Mouse (Mus musculus) hindbrain, embryonic 14.5 days (tissue): ENCODE data around the gene Kcnj14. TPM values are rescaled to one million over a fixed set of nuclear protein-coding genes. Genes with fewer than 3 reads are reported as not detected.
A peak's percentile ranks its signal among the peaks of the same experiment; 100 is the strongest.

Experiments used
- ATAC-seq: fragments of 200-750 bp; cut with Nextera tagmentation; 2 replicates; pipeline ENCODE4 v1.8.0; 2017; ENCODE audit warnings: moderate number of reproducible peaks, mild to moderate bottlenecking, moderate TSS enrichment, moderate library complexity; ENCODE audit not compliant: low FRiP score
- DNase-seq: peaks from one replicate; pipeline ENCODE4 v3.0.0-alpha.2; 2015; ENCODE audit warnings: low spot score
- H3K27ac ChIP-seq: fragments of 300-500 bp; sonication (generic); 2 replicates; pipeline ENCODE4 v1.5.1; 2014; ENCODE audit warnings: mild to moderate bottlenecking, moderate library complexity
- H3K27me3 ChIP-seq: fragments of 300-500 bp; sonication (generic); 2 replicates; pipeline ENCODE4 v1.6.1; 2014; ENCODE audit warnings: mild to moderate bottlenecking, low read length, mixed read lengths; ENCODE audit not compliant: control insufficient read depth, insufficient read depth
- H3K36me3 ChIP-seq: fragments of 300-500 bp; sonication (generic); replicated peaks from 2 replicates; pipeline ENCODE4 v1.6.1; 2014; ENCODE audit not compliant: control insufficient read depth, insufficient read depth
- H3K4me1 ChIP-seq: fragments of 300-500 bp; sonication (generic); replicated peaks from 2 replicates; pipeline ENCODE4 v1.6.1; 2014; ENCODE audit warnings: antibody characterized with exemption, low read length, mixed read lengths; ENCODE audit not compliant: control insufficient read depth, insufficient read depth
- H3K4me2 ChIP-seq: fragments of 300-500 bp; sonication (generic); replicated peaks from 2 replicates; pipeline ENCODE4 v1.6.1; 2014; ENCODE audit warnings: mild to moderate bottlenecking, moderate library complexity
- H3K4me3 ChIP-seq: fragments of 300-500 bp; sonication (generic); replicated peaks from 2 replicates; pipeline ENCODE4 v1.5.1; 2014; ENCODE audit warnings: mild to moderate bottlenecking, low read length
- H3K9ac ChIP-seq: fragments of 300-500 bp; sonication (generic); 2 replicates; pipeline ENCODE4 v1.6.1; 2014
- H3K9me3 ChIP-seq: fragments of 300-500 bp; sonication (generic); 2 replicates; pipeline ENCODE4 v1.6.1; 2016; ENCODE audit warnings: low read length; ENCODE audit not compliant: control insufficient read depth
- WGBS: fragments of 180-500 bp; shearing (Covaris S2); extraction: QIAGEN DNeasy Blood & Tissue Kit; methylation state at CpG from one replicate; pipeline ENCODE4 v1.1.7; 2014; 5-methylcytosine and 5-hydroxymethylcytosine counted together
- polyA plus RNA-seq: library from polyadenylated mRNA; unstranded; fragments of >200 nt; fragmentation: Nextera tagmentation; extraction: Ambion mirVana; gene quantifications from 2 replicates; pipeline ENCODE4 v1.2.1, GENCODE M21; 2014

Gene Kcnj14
- 1.3 TPM in 2 replicates for polyA plus RNA-seq

DNA sequence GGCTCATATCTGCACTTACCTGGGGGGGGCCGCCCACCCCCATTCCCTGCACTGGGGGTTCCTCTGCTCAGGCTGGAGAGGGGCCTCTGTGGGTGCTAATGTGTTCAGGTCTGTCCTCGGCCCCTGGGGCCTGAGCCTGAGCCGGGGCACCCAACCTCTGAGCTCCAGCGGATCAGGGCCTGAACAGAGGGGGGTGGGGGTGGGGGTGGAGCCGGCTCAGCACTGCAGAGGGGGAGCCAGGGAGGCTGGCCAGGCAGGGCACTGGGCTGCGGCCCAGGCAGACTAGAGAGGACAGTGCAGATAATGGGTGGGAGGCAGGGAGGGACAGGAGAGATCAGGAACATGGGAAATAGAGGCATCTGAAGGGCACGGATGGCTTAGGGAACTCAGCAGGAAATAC is at the start of gene Kcnj14:
Gene Kcnj14, minus strand, starts transcription at position 185 of the 400 bp plus-strand sequence.
- Histone ChIP-seq H3K9ac (no peak within 1 kb of the TSS), H3K4me3 (no peak within 1 kb of the TSS), H3K4me1 (peaks cover 1% of the 10 kb centered on the region; the same call in 1 of the 2 replicates), H3K36me3 (peaks cover 63% of the 10 kb centered on the region), H3K4me2 (no peak within 1 kb of the TSS), H3K27ac (no peak within 1 kb of the TSS), H3K27me3 (no peaks in the 10 kb centered on the region), H3K9me3 (no peaks in the 10 kb centered on the region)
- no peak for ATAC-seq
- no peak for DNase-seq
- 80% methylated on average over 7 of the region's 7 CpGs for WGBS

DNA sequence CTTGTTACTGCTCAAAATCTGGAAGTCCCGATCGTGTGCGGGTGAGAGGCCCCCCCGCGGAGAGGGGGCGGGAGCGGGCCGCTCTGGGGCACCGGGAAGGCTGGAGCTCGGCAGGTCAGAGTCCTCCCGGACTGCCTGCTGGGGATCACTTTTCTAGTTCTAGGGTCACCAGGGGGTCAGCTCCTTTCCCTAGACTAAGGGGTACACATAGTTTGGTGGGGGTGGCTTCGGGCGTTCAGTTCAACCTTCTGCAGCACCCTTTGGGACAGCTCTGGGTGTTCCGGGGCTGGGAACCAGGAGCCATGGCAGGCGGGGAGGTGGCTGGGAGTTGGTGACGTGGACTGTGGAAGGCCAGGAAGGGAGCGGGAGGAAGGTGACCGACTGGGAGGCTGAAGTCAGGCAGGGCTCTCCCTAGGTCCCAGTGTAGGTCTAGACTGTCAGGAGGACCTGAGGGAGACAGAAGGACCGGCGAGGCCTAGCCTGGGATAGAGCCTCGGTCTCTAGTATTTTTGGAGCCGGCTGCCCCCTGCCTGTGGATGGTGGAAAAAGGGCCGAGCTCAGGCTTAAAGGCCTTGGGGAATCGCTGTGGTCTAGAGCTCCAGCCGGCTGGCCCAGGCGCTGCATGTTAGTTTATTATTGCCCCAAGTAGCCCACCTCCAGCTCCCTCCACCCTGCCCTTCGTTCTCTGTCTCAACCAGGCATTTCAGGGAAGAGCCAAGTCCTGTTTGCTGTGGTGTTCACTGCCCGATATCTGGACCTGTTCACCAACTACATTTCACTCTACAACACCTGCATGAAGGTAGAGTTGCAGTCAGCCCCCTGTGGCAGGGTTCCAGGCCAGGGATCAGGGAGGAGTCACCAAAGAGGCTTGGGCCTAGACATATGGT is 48.7 kb upstream of the Kcnj14 start:
- peak overlapping the region; percentile 68 for H3K4me3 ChIP-seq
- ATAC-seq (peak; percentile 28), DNase-seq (peak; percentile 65)
- peaks cover 41% of the 10 kb centered on the region for H3K4me1 ChIP-seq
- H3K27me3 ChIP-seq, result no peaks in the 10 kb centered on the region
- H3K4me2 ChIP-seq, result peak overlapping the region; percentile 71
- H3K36me3 ChIP-seq, result peaks cover 41% of the 10 kb centered on the region
- H3K27ac ChIP-seq, result peak overlapping the region; percentile 80
- H3K9me3 ChIP-seq, result no peaks in the 10 kb centered on the region
- WGBS, result 3% methylated on average over 28 of the region's 28 CpGs
- peak overlapping the region; percentile 88 for H3K9ac ChIP-seq

DNA sequence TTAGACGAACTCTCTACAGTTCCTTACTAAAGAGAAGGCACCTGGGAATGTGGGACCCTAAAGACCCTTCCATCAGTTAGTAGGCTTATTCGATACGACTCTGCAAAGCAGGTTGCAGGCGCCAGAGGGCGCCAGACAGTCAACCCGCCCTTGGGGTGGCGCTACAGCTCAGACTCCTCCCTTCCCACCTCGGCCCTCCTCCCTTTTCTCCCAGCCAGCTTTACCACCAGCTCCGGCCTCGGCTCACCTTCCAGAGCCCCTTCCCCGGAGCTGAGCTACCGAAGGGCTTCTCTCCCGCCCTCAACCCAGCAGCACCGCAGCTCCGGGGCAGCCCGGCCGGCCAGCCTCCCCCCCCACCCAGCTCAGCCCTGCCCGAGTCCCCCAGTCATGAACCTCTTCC is 48.0 kb upstream of the Kcnj14 start, which contains the start of gene Kdelr1:
Gene Kdelr1, plus strand, starts transcription at position 149 of the 400 bp plus-strand sequence.
- H3K4me1 ChIP-seq, result peaks cover 48% of the 10 kb centered on the region
- peak; percentile 95 for DNase-seq

DNA sequence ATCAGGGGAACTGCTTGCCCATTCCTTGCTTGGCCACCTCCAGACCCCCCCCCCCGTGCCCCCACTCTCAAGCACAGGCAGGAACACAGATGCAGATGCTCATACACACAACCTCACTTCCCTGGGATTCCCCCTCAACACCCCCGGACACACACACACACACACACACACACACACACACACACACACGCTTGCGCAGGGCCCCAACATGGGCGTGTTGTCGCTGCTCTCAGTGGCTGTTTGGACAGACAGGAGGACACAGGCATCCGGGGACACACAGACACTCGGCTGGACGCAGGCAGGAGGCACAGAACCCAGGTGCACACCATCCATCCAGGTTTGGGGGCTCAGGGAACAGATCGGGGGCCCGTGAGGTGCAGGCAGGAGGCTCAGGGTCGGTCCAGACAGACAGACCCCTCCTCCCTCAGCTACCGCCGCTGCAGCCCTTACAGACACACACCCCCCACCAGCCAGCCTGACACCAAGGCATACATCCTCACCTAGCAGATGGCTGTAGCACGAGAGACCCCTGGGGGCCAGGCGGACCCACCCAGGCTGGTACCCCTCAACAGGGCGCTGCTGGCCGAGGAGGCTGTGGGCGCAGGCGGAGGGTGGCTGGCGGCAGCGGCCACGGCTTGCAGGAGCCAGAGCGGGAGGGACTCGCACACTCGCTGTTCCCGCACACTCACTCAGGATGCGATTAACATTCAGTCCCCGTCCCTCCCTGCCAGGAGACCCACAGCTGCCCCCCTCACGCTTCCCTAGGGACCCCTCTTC is 45.9 kb upstream of the Kcnj14 start:
- ATAC-seq (0 out of 2 replicates have a peak, but pooled peaks have one; percentile 2), DNase-seq (no peak)
- Histone ChIP-seq H3K4me3 (peak overlapping the region; percentile 43), H3K9ac (peak overlapping the region; percentile 77), H3K4me1 (peaks cover 52% of the 10 kb centered on the region), H3K27me3 (peaks cover 10% of the 10 kb centered on the region; the same call in 1 of the 2 replicates), H3K27ac (peak overlapping the region; percentile 57; the same call in 1 of the 2 replicates), H3K4me2 (peak overlapping the region; percentile 78), H3K36me3 (peaks cover 14% of the 10 kb centered on the region), H3K9me3 (no peaks in the 10 kb centered on the region)
- 1% methylated on average over 30 of the region's 30 CpGs for WGBS

More for the DNA sequence above, 48.0 kb upstream of the Kcnj14 start, which contains the start of gene Kdelr1:
- H3K9ac ChIP-seq, result peak within 1 kb of the TSS; percentile 88
- peaks cover 35% of the 10 kb centered on the region for H3K36me3 ChIP-seq
- H3K9me3 ChIP-seq, result no peaks in the 10 kb centered on the region
- 0 out of 2 replicates have a peak, but pooled peaks cover 2% of the 10 kb centered on the region for H3K27me3 ChIP-seq
- WGBS, result under 1% methylated on average over 18 of the region's 18 CpGs
- peak within 1 kb of the TSS; percentile 68 for H3K4me3 ChIP-seq
- ATAC-seq, result peak; percentile 63
- H3K27ac ChIP-seq, result peak within 1 kb of the TSS; percentile 80
- peak within 1 kb of the TSS; percentile 71 for H3K4me2 ChIP-seq

DNA sequence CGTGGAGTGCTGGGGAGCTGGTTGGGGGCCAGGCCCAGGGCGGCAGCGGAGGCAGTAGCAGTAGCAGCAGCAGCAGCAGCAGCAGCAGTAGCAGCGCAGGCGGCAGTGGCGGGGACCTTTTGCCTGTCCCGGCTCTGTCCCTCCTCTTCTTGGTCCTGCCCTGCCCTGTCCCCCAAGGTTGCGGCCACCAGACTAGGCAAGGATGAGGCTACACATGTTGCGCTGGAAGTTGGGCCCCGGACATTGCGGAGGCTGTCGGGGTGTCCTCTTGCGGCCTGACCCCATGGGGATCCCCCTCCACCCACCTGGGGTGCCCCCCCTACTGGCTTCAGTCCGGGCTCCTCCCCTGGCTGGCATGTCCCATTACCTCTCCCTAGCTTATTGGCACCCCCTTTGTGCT is 45.2 kb upstream of the Kcnj14 start:
- peaks cover 8% of the 10 kb centered on the region for H3K36me3 ChIP-seq
- peak overlapping the region; percentile 57; the same call in 1 of the 2 replicates for H3K27ac ChIP-seq
- no peaks in the 10 kb centered on the region for H3K9me3 ChIP-seq
- H3K27me3 ChIP-seq, result peaks cover 10% of the 10 kb centered on the region; the same call in 1 of the 2 replicates
- no peak for DNase-seq
- H3K4me1 ChIP-seq, result peaks cover 48% of the 10 kb centered on the region
- WGBS, result 4% methylated on average over 11 of the region's 14 CpGs
- peak overlapping the region; percentile 43 for H3K4me3 ChIP-seq
- ATAC-seq, result no peak
- peak overlapping the region; percentile 78 for H3K4me2 ChIP-seq
- peak overlapping the region; percentile 77 for H3K9ac ChIP-seq

DNA sequence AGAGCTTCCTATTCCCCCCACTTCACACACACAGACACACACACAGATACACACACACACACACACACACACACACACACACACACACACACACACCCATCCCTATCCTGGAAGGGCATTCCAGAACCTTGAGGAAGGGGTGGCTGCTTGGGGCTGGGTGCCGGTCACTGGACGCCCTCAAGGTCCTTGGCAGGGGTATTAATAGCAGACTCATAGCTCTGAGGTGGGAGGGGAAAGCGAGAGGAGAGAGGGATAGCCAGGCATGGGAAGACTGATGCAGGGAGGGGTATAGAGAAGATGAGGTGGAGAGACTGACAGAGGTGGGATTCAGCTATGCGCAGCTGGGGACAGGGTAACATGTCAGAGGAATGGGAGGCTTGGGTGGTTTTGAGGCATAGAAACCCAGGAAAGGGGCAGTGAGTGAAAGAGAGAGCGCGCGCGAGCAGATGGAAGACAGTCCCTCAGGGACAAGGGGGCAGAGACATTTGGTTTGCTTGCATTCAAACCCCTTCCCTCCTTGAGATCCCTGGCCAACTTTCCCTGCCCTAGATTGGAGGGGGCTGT is 44.6 kb upstream of the Kcnj14 start:
- H3K27ac ChIP-seq, result peak overlapping the region; percentile 52; the same call in 1 of the 2 replicates
- peak overlapping the region; percentile 78 for H3K4me2 ChIP-seq
- DNase-seq, result no peak
- H3K36me3 ChIP-seq, result 0 out of 2 replicates have a peak, but pooled peaks cover 2% of the 10 kb centered on the region
- no peaks in the 10 kb centered on the region for H3K9me3 ChIP-seq
- H3K27me3 ChIP-seq, result peaks cover 10% of the 10 kb centered on the region; the same call in 1 of the 2 replicates
- WGBS, result 16% methylated on average over 8 of the region's 8 CpGs
- peak overlapping the region; percentile 77 for H3K9ac ChIP-seq
- ATAC-seq, result no peak
- H3K4me1 ChIP-seq, result peaks cover 42% of the 10 kb centered on the region
- peak overlapping the region; percentile 43 for H3K4me3 ChIP-seq

DNA sequence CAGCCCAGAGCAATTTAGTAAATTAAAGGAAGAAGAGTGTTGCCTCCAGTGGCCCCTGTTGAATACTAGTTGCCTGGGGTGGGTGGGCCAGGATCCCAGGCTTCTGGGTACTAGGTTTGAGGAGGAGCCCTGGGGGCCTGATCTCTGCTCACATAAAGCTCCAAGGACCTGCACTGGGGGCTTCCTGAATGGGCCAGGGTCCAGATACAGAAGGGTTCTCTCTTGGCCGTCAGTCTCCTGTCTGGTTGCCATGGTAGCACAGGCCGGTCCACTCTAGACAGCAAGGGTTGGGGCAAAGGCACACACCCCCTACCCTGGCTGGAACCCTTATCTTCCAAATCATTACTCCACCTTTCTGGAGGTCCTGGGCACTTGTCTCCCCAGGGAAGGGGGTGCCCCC is 43.3 kb upstream of the Kcnj14 start:
- Histone ChIP-seq H3K4me3 (peak overlapping the region; percentile 4), H3K4me2 (peak overlapping the region; percentile 78), H3K27ac (no peak overlapping the region), H3K27me3 (peaks cover 10% of the 10 kb centered on the region; the same call in 1 of the 2 replicates), H3K9ac (peak overlapping the region; percentile 83; the same call in 1 of the 2 replicates), H3K36me3 (no peaks in the 10 kb centered on the region), H3K4me1 (peaks cover 34% of the 10 kb centered on the region; the same call in 1 of the 2 replicates), H3K9me3 (no peaks in the 10 kb centered on the region)
- 7% methylated on average over 2 of the region's 2 CpGs for WGBS
- no peak for DNase-seq
- ATAC-seq, result no peak

DNA sequence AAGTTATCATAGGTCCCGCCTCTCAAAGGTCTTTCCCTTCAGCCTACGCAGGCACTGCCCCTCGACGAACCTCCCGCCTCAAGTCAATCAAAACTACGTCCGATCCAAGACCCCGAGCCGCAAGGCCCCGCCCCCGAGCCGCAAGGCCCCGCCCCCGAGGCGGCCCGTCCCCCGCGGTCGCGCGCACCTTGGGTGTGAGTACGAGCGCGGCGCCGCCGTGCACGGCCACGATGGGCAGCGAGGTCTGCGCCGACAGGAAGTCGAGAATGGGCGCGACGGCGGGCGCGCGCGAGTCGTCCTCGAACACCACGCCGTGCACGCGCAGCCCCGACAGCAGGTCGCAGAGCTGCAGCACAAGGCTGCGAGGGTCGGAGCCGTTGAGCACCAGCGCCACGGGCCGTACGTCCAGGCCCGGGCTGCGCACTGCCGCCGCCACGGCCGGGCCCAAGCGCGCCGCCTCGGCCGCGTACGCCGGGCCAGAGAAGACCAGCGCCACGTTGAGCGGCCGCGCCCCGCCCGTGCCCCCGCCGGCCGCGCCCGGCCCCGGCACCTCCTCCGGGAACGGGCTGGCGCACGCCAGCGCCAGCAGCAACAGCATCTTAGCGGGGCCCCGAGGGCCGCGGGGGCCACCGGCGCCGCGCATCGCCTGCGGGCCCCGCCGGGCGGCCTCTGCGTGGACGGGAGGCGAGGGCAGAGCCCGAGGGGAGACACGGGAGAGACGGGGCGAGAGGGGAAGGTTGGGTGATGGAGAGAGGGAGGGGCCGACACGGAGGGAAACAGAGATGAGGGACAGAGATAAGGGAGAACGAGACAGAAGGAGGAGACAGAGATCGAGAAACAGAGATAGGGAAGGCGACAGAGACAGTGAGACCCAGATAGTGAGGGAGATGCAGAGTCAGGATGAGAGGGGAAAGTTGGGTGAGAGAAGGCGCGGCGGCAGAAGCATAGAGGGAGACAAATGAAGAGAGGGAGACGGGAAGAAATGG is 41.6 kb upstream of the Kcnj14 start:
- Histone ChIP-seq H3K9ac (peak overlapping the region; percentile 83), H3K36me3 (no peaks in the 10 kb centered on the region), H3K27ac (peak overlapping the region; percentile 40), H3K4me1 (peaks cover 34% of the 10 kb centered on the region; the same call in 1 of the 2 replicates), H3K9me3 (no peaks in the 10 kb centered on the region), H3K4me3 (peak overlapping the region; percentile 63), H3K27me3 (peaks cover 10% of the 10 kb centered on the region; the same call in 1 of the 2 replicates), H3K4me2 (peak overlapping the region; percentile 78)
- 1% methylated on average over 109 of the region's 117 CpGs for WGBS
- DNase-seq (peak; percentile 92), ATAC-seq (peak; percentile 58)
